Mouse (Mus musculus) forebrain, embryonic 12.5 days (tissue): Measurements from ENCODE around the gene S100pbp. TPM values are rescaled to one million over a fixed set of nuclear protein-coding genes. Genes with fewer than 3 reads are reported as not detected.

Experiments
- ATAC-seq: fragments of 200-750 bp; cut with Nextera tagmentation; 2 replicates; pipeline ENCODE4 v1.8.0; 2017; ENCODE audit warnings: moderate TSS enrichment; ENCODE audit not compliant: low FRiP score
- H3K27ac ChIP-seq: fragments of 300-500 bp; sonication (generic); 2 replicates; pipeline ENCODE4 v1.5.1; 2016; ENCODE audit warnings: mild to moderate bottlenecking
- H3K27me3 ChIP-seq: fragments of 300-500 bp; sonication (generic); 2 replicates; pipeline ENCODE4 v1.6.1; 2016; ENCODE audit warnings: mild to moderate bottlenecking
- H3K36me3 ChIP-seq: fragments of 300-500 bp; sonication (generic); replicated peaks from 2 replicates; pipeline ENCODE4 v1.6.1; 2016; ENCODE audit warnings: mild to moderate bottlenecking
- H3K4me1 ChIP-seq: fragments of 300-500 bp; sonication (generic); 2 replicates; pipeline ENCODE4 v1.6.1; 2016
- H3K4me2 ChIP-seq: fragments of 300-500 bp; sonication (generic); 2 replicates; pipeline ENCODE4 v1.6.1; 2016; ENCODE audit warnings: mild to moderate bottlenecking, moderate library complexity
- H3K4me3 ChIP-seq: fragments of 300-500 bp; sonication (generic); replicated peaks from 2 replicates; pipeline ENCODE4 v1.5.1; 2016; ENCODE audit warnings: mild to moderate bottlenecking
- H3K9ac ChIP-seq: fragments of 300-500 bp; sonication (generic); 2 replicates; pipeline ENCODE4 v1.6.1; 2016; ENCODE audit warnings: mild to moderate bottlenecking
- H3K9me3 ChIP-seq: fragments of 300-500 bp; sonication (generic); 2 replicates; pipeline ENCODE4 v1.6.1; 2016
- WGBS: fragments of 180-500 bp; shearing (Covaris S2); methylation state at CpG from one replicate; pipeline ENCODE4 v1.1.7; 2016; 5-methylcytosine and 5-hydroxymethylcytosine counted together
- polyA plus RNA-seq: library from polyadenylated mRNA; unstranded; fragments of >200 nt; fragmentation: Nextera tagmentation; extraction: Ambion mirVana; gene quantifications from 2 replicates; pipeline ENCODE4 v1.2.1, GENCODE M21; 2016

The S100pbp gene
- polyA plus RNA-seq, 1 experiment from 2014 or later: 26.2 TPM

DNA sequence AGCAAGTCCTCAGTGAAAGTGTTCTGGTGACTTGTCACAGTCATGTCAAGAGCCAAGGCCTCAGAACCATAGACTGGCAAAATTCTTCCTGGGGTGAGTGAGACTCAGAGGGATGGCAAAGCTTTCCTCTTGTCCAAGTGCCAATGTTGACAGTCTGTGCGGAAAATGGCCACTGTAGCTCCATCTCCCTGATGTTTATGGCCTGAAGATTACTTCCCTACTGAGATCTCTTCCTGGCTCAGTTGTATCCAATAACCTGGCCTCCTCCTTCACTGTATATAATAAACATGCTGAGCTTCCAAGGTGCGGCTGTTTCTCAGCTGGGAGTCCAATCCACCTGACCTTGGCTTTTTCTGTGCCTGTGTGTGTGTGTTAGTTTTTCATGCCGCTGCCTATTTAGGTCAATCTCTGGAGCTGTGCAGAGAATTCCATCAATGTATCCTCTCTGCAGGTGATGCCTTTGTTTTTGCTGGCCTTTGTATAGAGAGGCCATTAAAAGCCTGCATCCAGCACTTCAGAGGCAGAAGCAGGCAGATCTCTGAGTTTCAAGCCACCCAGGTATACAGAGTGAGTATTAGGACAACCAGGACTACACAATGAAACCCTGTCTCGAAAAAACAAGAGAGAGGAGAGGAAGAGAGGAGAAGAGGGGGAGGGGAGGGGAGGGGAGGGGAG lies 27.8 kb downstream of the S100pbp start:
- ATAC-seq: no peak
- no peak overlapping the region for H3K4me3 ChIP-seq
- no peaks in the 10 kb centered on the region for H3K9me3 ChIP-seq
- WGBS: 86% methylated on average over 4 of the region's 4 CpGs
- H3K27me3 ChIP-seq: no peaks in the 10 kb centered on the region
- H3K27ac ChIP-seq: no peak overlapping the region
- no peak overlapping the region for H3K9ac ChIP-seq
- peaks cover 28% of the 10 kb centered on the region for H3K36me3 ChIP-seq
- no peaks in the 10 kb centered on the region for H3K4me1 ChIP-seq
- no peak overlapping the region for H3K4me2 ChIP-seq

DNA sequence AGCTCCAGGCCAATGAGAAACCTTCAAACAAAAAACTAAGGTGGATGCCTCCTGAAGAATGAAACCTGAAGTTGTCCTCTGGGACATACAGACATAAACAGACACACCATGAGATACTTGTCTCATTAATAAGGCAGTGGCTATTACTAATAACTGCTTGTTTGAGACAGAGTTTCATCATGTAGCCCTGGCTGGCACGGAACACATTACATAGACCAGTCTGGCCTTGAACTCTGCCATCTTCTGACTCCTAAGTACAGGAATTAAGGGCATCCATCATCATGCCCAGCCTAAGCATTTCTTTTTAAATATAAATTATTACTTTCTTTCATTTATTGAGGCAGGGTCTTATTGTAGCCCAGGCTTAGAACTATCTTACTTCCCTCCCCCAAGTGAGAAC lies 28.5 kb downstream of the S100pbp start:
- Histone ChIP-seq H3K4me2 (no peak overlapping the region), H3K27me3 (no peaks in the 10 kb centered on the region), H3K4me3 (no peak overlapping the region), H3K36me3 (peaks cover 28% of the 10 kb centered on the region), H3K27ac (no peak overlapping the region), H3K4me1 (no peaks in the 10 kb centered on the region), H3K9me3 (no peaks in the 10 kb centered on the region), H3K9ac (no peak overlapping the region)
- whole genome bisulfite sequencing: 97% methylated on average over 1 of the region's 1 CpGs
- ATAC-seq: no peak

DNA sequence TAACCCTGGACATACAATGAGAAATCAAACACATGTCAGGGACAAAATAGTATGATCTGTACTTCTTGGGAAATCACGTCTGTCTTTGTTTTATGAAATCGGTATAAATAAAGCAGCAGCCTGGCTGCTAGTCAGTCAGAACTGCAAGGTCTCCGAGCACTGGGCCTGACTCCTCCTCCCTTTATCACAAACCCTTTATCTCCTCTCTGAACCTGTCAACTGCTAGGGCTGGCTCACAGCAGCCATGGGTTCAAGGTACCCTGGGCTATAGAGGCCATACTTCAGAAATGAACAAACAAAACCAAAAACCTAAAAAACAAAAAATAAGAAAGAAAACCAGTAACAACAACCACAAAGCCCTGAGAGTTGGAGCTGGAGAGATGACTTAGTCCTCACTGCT lies 31.0 kb downstream of the S100pbp start:
- no peaks in the 10 kb centered on the region for H3K4me1 ChIP-seq

DNA sequence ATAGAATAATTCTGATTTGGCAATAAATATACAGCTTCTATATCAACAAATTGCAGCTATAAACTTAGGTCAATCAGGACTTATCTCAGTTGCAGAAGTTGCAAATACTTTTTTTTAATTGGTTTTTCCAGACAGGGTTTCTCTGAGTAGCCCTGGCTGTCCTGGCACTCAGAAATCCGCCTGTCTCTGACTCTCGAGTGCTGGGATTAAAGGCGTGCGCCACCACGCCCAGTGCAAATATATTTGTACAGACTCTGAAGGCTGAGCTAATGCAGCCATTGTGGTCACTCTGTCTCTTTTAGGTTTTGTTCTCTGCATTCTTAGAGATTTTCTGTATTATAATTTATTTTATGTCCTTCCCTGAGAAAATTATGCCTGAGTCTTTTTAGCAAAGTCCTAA lies 32.0 kb downstream of the S100pbp start:
- Histone ChIP-seq H3K27me3 (no peaks in the 10 kb centered on the region), H3K9ac (no peak overlapping the region), H3K4me1 (no peaks in the 10 kb centered on the region), H3K27ac (no peak overlapping the region), H3K9me3 (no peaks in the 10 kb centered on the region), H3K36me3 (peaks cover 44% of the 10 kb centered on the region), H3K4me2 (no peak overlapping the region), H3K4me3 (no peak overlapping the region)
- WGBS: 92% methylated on average over 5 of the region's 5 CpGs
- ATAC-seq: no peak

More for the DNA sequence above, 31.0 kb downstream of the S100pbp start:
- 71% methylated on average over 3 of the region's 3 CpGs for WGBS
- H3K4me2 ChIP-seq: no peak overlapping the region
- no peaks in the 10 kb centered on the region for H3K9me3 ChIP-seq
- ATAC-seq: no peak
- no peak overlapping the region for H3K4me3 ChIP-seq
- H3K27ac ChIP-seq: no peak overlapping the region
- H3K36me3 ChIP-seq: peaks cover 34% of the 10 kb centered on the region
- H3K27me3 ChIP-seq: no peaks in the 10 kb centered on the region
- H3K9ac ChIP-seq: no peak overlapping the region

DNA sequence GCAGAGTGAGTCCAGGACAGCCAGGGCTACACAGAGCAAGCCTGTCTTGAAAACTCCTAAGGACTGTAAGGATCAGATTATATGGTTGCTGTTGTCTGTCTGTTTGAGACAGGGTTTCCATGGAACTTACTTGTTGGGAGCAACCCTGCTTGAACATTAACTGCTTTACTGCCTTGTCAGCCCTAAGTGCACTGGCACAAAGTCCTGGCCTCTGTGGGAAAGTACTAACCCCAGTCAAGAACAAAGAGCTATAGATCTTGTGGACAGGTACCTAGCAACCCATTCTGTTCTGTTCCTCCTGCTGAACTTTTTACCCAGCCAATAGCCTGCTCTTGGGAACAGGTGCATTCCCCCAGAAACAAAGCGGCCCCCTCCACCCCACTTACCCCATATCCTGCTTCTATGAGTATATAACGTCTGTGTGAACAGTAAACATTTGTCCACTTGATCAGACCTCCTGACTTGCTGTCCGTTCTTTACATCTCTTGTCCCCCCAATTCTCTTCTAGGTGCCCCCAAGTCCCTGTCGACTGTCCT lies 38.2 kb downstream of the S100pbp start:
- no peaks in the 10 kb centered on the region for H3K27me3 ChIP-seq
- peaks cover 63% of the 10 kb centered on the region for H3K36me3 ChIP-seq

DNA sequence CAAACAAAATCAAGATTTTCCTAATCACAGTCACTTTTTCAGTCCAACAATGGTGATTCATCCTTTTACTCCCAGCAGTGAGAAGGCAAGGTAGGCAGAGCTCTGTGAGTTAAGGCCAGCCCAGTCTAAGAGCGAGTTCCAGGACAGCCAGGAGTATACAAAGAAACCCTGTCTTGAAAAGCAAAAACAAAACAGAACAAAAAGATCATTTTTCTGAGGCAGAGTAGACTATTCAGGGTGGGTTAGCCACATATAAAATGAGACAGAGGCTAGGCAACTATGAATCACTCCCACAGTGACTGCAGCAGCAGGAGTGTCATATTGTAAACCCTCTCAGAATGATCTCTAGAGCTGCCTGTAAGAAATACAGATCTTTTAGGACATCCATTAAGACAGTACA lies 40.2 kb downstream of the S100pbp start:
- no peaks in the 10 kb centered on the region for H3K27me3 ChIP-seq
- no peak overlapping the region for H3K4me3 ChIP-seq
- H3K4me1 ChIP-seq: peaks cover 18% of the 10 kb centered on the region
- H3K4me2 ChIP-seq: no peak overlapping the region
- no peak for ATAC-seq
- no peaks in the 10 kb centered on the region for H3K9me3 ChIP-seq
- H3K36me3 ChIP-seq: peaks cover 49% of the 10 kb centered on the region
- 65% methylated on average over 1 of the region's 1 CpGs for WGBS
- H3K9ac ChIP-seq: no peak overlapping the region
- no peak overlapping the region for H3K27ac ChIP-seq

More for the DNA sequence above, 38.2 kb downstream of the S100pbp start:
- H3K4me1 ChIP-seq: peaks cover 6% of the 10 kb centered on the region; the same call in 1 of the 2 replicates
- no peaks in the 10 kb centered on the region for H3K9me3 ChIP-seq
- H3K27ac ChIP-seq: no peak overlapping the region
- no peak overlapping the region for H3K9ac ChIP-seq
- WGBS: 93% methylated on average over 4 of the region's 4 CpGs
- no peak overlapping the region for H3K4me3 ChIP-seq
- ATAC-seq: no peak
- no peak overlapping the region for H3K4me2 ChIP-seq

DNA sequence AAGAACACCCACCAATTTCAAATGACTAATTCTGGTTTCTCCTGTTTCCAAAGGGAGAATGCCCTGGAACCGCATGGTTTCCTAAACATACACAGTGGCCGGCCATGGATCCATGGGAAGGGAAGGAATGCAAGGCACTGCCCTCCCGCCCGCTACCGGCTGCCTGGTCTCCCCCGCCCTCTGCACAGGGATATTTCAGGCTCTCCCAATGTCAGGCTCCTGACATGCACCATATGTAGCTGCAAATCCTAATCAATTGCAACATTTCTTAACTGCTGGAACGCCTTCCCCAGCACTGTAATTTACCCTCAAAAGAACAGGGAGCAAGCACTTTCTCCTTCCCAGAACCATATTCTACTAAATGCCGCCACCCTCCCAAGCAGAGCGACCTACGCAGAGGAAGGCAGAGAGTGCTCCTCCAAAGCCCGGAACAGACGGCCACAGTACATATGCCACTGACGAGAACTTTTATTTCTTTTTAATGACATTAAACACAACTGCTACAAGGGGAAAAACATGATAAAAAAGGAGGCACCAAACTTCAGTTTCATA lies 41.9 kb downstream of the S100pbp start:
- Histone ChIP-seq H3K27ac (no peak overlapping the region), H3K9ac (no peak overlapping the region), H3K9me3 (no peaks in the 10 kb centered on the region), H3K4me2 (no peak overlapping the region), H3K36me3 (peaks cover 35% of the 10 kb centered on the region), H3K4me1 (peaks cover 26% of the 10 kb centered on the region), H3K27me3 (no peaks in the 10 kb centered on the region), H3K4me3 (no peak overlapping the region)
- WGBS: 90% methylated on average over 13 of the region's 13 CpGs
- no peak for ATAC-seq

DNA sequence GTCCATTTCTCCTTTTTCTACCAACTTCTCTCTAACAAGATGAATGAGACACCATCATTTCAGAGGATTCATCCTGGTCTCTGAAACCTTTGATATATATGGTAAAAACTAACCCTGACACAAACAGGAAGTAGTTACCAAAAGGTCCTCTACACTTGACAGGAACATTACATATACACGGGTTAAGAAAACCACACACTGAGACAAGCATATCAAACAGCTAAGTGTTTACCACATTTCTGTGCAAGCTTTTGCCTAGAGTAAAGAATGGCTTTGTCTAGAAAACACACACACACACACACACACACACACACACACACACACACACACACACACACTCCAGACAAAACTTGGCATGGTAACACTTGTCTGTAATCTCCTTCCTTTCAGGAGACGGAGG lies 43.1 kb downstream of the S100pbp start:
- Histone ChIP-seq H3K27ac (no peak overlapping the region), H3K4me3 (no peak overlapping the region), H3K9ac (no peak overlapping the region), H3K9me3 (no peaks in the 10 kb centered on the region), H3K4me1 (peaks cover 29% of the 10 kb centered on the region), H3K36me3 (peaks cover 24% of the 10 kb centered on the region), H3K27me3 (no peaks in the 10 kb centered on the region), H3K4me2 (no peak overlapping the region)
- no peak for ATAC-seq
- WGBS: 81% methylated on average over 2 of the region's 2 CpGs

DNA sequence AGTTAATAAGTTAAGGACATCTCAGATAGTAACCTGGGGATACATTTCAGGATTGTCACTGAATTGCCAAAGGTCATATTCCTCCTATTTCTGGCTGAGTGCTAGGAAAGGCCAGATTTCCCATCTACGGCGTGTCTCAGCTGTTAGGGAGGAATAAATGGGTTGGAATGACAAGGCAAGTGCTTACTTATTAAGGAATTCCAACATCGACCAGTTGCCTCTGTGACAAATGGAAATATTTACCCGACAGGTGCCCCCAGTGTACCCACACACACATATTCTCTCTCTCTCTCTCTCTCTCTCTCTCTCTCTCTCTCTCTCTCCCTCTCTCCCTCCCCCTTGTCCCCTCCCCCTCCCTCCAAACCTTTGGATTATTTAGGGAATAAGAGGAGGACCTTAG lies 43.6 kb downstream of the S100pbp start:
- Histone ChIP-seq H3K4me3 (no peak overlapping the region), H3K27me3 (no peaks in the 10 kb centered on the region), H3K4me2 (no peak overlapping the region), H3K9ac (no peak overlapping the region), H3K27ac (no peak overlapping the region), H3K9me3 (no peaks in the 10 kb centered on the region), H3K4me1 (peaks cover 29% of the 10 kb centered on the region), H3K36me3 (peaks cover 19% of the 10 kb centered on the region)
- ATAC-seq: no peak
- 85% methylated on average over 4 of the region's 4 CpGs for WGBS

DNA sequence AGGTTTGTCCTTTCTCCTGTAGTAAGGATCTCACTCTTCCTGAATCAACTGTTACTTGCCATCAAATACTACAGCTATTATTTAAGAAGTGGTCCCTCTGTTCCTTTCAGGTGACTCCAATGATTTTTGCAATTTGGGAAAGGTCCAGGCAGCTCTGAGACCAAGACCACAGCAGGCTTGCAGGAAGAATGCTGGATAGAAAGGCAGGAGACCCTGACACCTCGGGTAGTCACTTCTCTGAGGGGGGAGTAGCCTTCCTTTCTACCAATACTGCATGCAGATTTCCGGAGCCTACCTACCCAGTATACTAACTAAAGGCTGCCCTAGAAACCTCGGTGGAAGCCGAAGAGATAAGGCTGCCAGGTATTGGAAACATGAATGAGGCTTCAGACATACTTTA lies 44.1 kb downstream of the S100pbp start:
- Histone ChIP-seq H3K9me3 (no peaks in the 10 kb centered on the region), H3K36me3 (peaks cover 16% of the 10 kb centered on the region; the same call in 1 of the 2 replicates), H3K27ac (peak overlapping the region; percentile 61; the same call in 1 of the 2 replicates), H3K9ac (no peak overlapping the region), H3K4me3 (no peak overlapping the region), H3K4me1 (peaks cover 29% of the 10 kb centered on the region), H3K27me3 (no peaks in the 10 kb centered on the region), H3K4me2 (no peak overlapping the region)
- 81% methylated on average over 4 of the region's 4 CpGs for WGBS
- ATAC-seq: no peak

DNA sequence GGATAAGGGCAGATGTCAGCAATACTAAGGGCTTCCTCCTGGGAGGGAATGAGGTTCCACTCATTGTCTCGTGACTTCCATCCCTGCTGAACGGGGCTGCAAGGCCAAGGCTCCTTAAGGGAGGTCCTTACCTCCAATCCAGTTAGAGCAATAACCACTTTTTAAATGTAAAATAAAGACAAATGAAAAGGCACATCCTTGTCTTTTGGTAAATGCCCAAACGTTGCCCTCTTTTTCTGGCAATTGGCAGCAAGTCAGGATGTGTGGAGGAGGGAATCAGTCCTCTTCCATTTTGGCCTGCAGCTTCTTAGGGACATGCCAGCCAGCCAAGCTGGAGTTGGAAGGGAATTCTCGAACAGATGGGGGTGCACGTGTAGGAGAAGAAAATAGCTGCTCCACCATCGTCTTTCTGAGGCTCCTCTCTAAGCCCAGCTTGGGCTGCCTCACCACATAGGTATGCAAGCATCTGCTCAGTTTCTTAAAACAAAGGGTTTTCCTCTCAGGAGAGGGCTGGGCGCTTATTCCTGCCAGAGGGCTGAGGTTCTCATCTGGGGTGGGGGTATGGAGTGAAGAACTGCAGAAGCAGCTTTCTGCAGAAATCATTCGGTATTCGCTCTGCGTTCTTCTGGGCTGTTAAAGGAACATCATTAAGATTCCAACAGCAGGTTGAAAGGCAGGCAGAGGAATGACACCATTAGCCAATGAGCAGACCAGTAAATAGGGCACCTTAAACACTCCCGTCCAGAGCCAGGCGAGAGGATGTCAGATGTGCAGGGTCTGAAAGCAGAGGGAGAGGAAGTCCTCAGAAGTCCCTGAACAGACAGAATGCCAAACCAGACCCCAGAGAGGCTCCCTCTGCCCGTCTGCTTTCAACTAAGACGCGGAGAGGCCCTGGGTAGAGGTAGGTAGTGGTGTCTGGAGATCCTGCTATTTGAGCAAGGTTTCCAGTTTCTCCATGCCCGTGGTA lies 44.8 kb downstream of the S100pbp start:
- H3K4me1 ChIP-seq: peaks cover 29% of the 10 kb centered on the region
- H3K27ac ChIP-seq: peak overlapping the region; percentile 61
- ATAC-seq: peak; percentile 41; the same call in 1 of the 2 replicates
- H3K27me3 ChIP-seq: 0 out of 2 replicates have a peak, but pooled peaks cover under 1% of the 10 kb centered on the region
- peaks cover 12% of the 10 kb centered on the region; the same call in 1 of the 2 replicates for H3K36me3 ChIP-seq
- H3K9me3 ChIP-seq: no peaks in the 10 kb centered on the region
- no peak overlapping the region for H3K9ac ChIP-seq
- no peak overlapping the region for H3K4me3 ChIP-seq
- 55% methylated on average over 16 of the region's 16 CpGs for WGBS
- H3K4me2 ChIP-seq: no peak overlapping the region

DNA sequence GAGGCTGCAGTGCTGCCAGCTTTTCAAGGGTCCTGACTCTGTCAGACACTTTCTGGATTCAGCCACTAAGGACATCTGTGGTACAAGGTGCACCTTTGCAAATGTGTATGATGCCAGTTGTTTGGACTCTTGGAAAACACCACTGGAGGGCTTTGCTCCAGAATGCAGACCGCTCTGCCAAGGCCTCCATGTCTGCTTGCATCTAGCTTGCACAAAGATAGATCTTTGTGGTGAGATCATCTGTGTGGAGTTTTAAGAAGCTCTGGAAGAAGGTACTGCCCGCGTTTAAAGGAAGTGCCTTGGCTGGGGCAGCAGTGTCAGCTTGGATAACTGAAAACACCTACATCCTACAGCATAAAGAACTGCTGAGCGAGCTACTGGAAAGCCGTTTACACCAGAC lies 46.0 kb downstream of the S100pbp start:
- H3K4me1 ChIP-seq: peaks cover 26% of the 10 kb centered on the region
- 89% methylated on average over 5 of the region's 5 CpGs for WGBS
- H3K9me3 ChIP-seq: no peaks in the 10 kb centered on the region
- H3K4me2 ChIP-seq: no peak overlapping the region
- H3K4me3 ChIP-seq: no peak overlapping the region
- 0 out of 2 replicates have a peak, but pooled peaks cover 3% of the 10 kb centered on the region for H3K36me3 ChIP-seq
- no peak overlapping the region for H3K27ac ChIP-seq
- H3K9ac ChIP-seq: no peak overlapping the region
- peaks cover 13% of the 10 kb centered on the region; the same call in 1 of the 2 replicates for H3K27me3 ChIP-seq
- no peak for ATAC-seq
